Mouse (Mus musculus): ENCODE results near the gene Prrx1.

DNA sequence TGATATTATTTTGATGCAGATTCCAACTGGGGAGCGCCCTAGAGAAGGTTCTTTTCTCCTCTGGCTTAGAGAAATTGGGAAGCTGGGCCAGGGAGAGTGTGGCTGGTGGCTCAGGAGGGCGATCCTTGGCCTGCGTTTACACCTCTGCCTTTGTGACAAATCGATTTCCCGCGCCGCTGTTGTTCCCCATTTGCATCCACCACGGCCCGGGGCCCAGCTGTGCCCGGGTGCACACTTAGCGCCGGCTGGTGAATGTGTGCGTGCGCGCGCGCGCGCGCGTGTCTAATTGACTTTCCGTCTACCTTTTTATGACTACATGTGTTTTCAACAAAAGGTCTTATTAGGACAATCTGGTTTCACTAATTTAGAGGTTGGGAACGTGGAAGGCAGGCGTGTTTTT lies 4.9 kb downstream of the Prrx1 start:
- TF ChIP-seq CTCF (IDR thresholded peaks at IDR 0.05; ENCODE audit: low read depth, low read length), result no peak
- TF ChIP-seq POLR2A (IDR thresholded peaks at IDR 0.05; ENCODE audit: extremely low read depth, insufficient read depth, low read length), result no peak

Measured in liver, adult 2 months (tissue).